Mouse (Mus musculus) heart, adult 2 months (tissue): ENCODE results near the gene Cel. TPM values are rescaled to one million over a fixed set of nuclear protein-coding genes. Genes with fewer than 3 reads are reported as not detected.

Experiments
- DNase-seq, 2 experiments: peaks; one replicate each; pipeline ENCODE4 v3.0.0; 2021
- H3K27ac ChIP-seq: fragments of 200-600 bp; 2 replicates; pipeline ENCODE4 v1.8.1; 2022
- H3K27me3 ChIP-seq: fragments of 200-500 bp; 2 replicates; pipeline ENCODE4 v1.6.1; 2012; ENCODE audit warnings: mild to moderate bottlenecking, low read length, inconsistent platforms, mixed read lengths; ENCODE audit not compliant: control insufficient read depth, insufficient read depth
- H3K36me3 ChIP-seq: fragments of 200-500 bp; 2 replicates; pipeline ENCODE4 v1.6.1; 2012; ENCODE audit warnings: low read length, inconsistent platforms; ENCODE audit not compliant: control insufficient read depth, insufficient read depth
- H3K4me1 ChIP-seq: fragments of 200-500 bp; 2 replicates; pipeline ENCODE4 v1.6.1; 2011; ENCODE audit warnings: low read length; ENCODE audit not compliant: control insufficient read depth, insufficient read depth
- H3K4me3 ChIP-seq: fragments of 200-600 bp; 2 replicates; pipeline ENCODE4 v1.8.1; 2022
- H3K79me2 ChIP-seq: fragments of 200-500 bp; replicated peaks from 2 replicates; pipeline ENCODE4 v1.6.1; 2012; ENCODE audit warnings: mild to moderate bottlenecking, inconsistent platforms, low read length, moderate library complexity, mixed read lengths; ENCODE audit not compliant: control insufficient read depth, insufficient read depth
- H3K9ac ChIP-seq: fragments of 200-500 bp; 2 replicates; pipeline ENCODE4 v1.6.1; 2012; ENCODE audit warnings: low read depth, mild to moderate bottlenecking, control low read depth, inconsistent platforms, low read length, mixed read lengths
- CTCF ChIP-seq: fragments of 200-600 bp; IDR thresholded peaks from 2 replicates; pipeline ENCODE4 v1.8.1; 2022; ENCODE audit warnings: antibody characterized with exemption, mild to moderate bottlenecking, moderate library complexity
- EP300 ChIP-seq: fragments of 200-500 bp; IDR thresholded peaks from 2 replicates; pipeline ENCODE4 v1.6.1; 2011; ENCODE audit warnings: low read depth, low read length, control low read depth; ENCODE audit not compliant: insufficient read depth
- POLR2A ChIP-seq: fragments of 200-500 bp; IDR thresholded peaks from 2 replicates; pipeline ENCODE4 v1.6.1; 2011; ENCODE audit warnings: mild to moderate bottlenecking, low read depth, low read length, control low read depth; ENCODE audit not compliant: insufficient read depth
- WGBS: fragments of 180-500 bp; shearing (Covaris S2); methylation state at CpG from one replicate; pipeline ENCODE4 v1.1.7; 2018; 5-methylcytosine and 5-hydroxymethylcytosine counted together
- intact Hi-C: fragments of 180-260 bp; cut with DNase I; formaldehyde crosslinking; loops from one replicate; pipeline ENCODE4 v1.15.1; 2025
- polyA plus RNA-seq: library from polyadenylated mRNA; depleted of rRNA; stranded (reverse); fragments of >200 nt; gene quantifications from 2 replicates; pipeline ENCODE4 v1.2.3, GENCODE M21; 2012
- total RNA-seq, 2 experiments: library from RNA; stranded (reverse); gene quantifications; 2 replicates each; pipeline ENCODE4 v1.2.3; 2021

Cel gene
- total and polyA plus RNA-seq, 3 experiments: not detected

- 61% methylated on average over 8 of the region's 8 CpGs for WGBS
- Histone ChIP-seq H3K27ac (no peak overlapping the region), H3K4me3 (no peak overlapping the region), H3K27me3 (no peaks in the 10 kb centered on the region), H3K36me3 (no peaks in the 10 kb centered on the region), H3K79me2 (no peaks in the 10 kb centered on the region), H3K9ac (no peak overlapping the region), H3K4me1 (no peaks in the 10 kb centered on the region)
- TF ChIP-seq EP300 (no peak), POLR2A (no peak), CTCF (peak; percentile 38)
- intact Hi-C loops: no loop called here
- no peak for DNase-seq
Measured at GRCm38 (mm10) chr2:28606601-28607340, 43.6 kb upstream of the Cel start.

- H3K4me3 ChIP-seq: no peak overlapping the region
- TF ChIP-seq CTCF: no peak
- TF ChIP-seq POLR2A: no peak
- no peak for TF ChIP-seq EP300
- H3K27ac ChIP-seq: no peak overlapping the region
- no peak overlapping the region for H3K9ac ChIP-seq
- no peaks in the 10 kb centered on the region for H3K27me3 ChIP-seq
- no peaks in the 10 kb centered on the region for H3K36me3 ChIP-seq
- no peak for DNase-seq
- intact Hi-C loops: no loop called here
- no peaks in the 10 kb centered on the region for H3K79me2 ChIP-seq
- 57% methylated on average over 14 of the region's 14 CpGs for WGBS
- H3K4me1 ChIP-seq: no peaks in the 10 kb centered on the region
Measured at GRCm38 (mm10) chr2:28605789-28606541, 42.8 kb upstream of the Cel start.

GRCm38 (mm10) chr2:28603542-28603941 is 40.3 kb upstream of the Cel start:
- H3K36me3 ChIP-seq: no peaks in the 10 kb centered on the region
- H3K4me3 ChIP-seq: no peak overlapping the region
- DNase-seq: no peak
- no peaks in the 10 kb centered on the region for H3K27me3 ChIP-seq
- H3K27ac ChIP-seq: no peak overlapping the region
- intact Hi-C loops: no loop called here
- no peak overlapping the region for H3K9ac ChIP-seq
- no peaks in the 10 kb centered on the region for H3K79me2 ChIP-seq
- H3K4me1 ChIP-seq: no peaks in the 10 kb centered on the region
- 87% methylated on average over 5 of the region's 5 CpGs for WGBS
- TF ChIP-seq EP300 (no peak), CTCF (no peak), POLR2A (no peak)

- no peak for TF ChIP-seq POLR2A
- no peak for TF ChIP-seq EP300
- no peak for TF ChIP-seq CTCF
- DNase-seq: no peak
- intact Hi-C loops: no loop called here
- no peak overlapping the region for H3K27ac ChIP-seq
- 30% methylated on average over 12 of the region's 12 CpGs for WGBS
- H3K36me3 ChIP-seq: no peaks in the 10 kb centered on the region
- no peaks in the 10 kb centered on the region for H3K4me1 ChIP-seq
- H3K27me3 ChIP-seq: no peaks in the 10 kb centered on the region
- H3K79me2 ChIP-seq: no peaks in the 10 kb centered on the region
- no peak overlapping the region for H3K9ac ChIP-seq
- H3K4me3 ChIP-seq: no peak overlapping the region
Measured at GRCm38 (mm10) chr2:28601720-28602590, 38.8 kb upstream of the Cel start.

- Histone ChIP-seq H3K4me3 (no peak overlapping the region), H3K4me1 (no peaks in the 10 kb centered on the region), H3K9ac (no peak overlapping the region), H3K27me3 (no peaks in the 10 kb centered on the region), H3K79me2 (no peaks in the 10 kb centered on the region), H3K27ac (no peak overlapping the region), H3K36me3 (no peaks in the 10 kb centered on the region)
- TF ChIP-seq POLR2A: no peak
- TF ChIP-seq CTCF: no peak
- no peak for TF ChIP-seq EP300
- WGBS: 36% methylated on average over 6 of the region's 6 CpGs
- intact Hi-C loops: no loop called here
- no peak for DNase-seq
Measured at GRCm38 (mm10) chr2:28599569-28599900, 36.3 kb upstream of the Cel start.
